Mouse (Mus musculus): ENCODE measurements at regions not wholly inside any gene's neighbourhood (a gene's known extent, or its start where the extent isn't known, plus 50 kb on each side); places are given as distances from the start of the nearest gene placed in this dataset.

GRCm38 (mm10) chr12:9355512-9355911, 214.4 kb upstream of the Osr1 start:
- no peak overlapping the region for H3K4me2 ChIP-seq (ENCODE audit: low read depth, low read length)
- 82% methylated on average over 4 of the region's 4 CpGs for WGBS
- no peak overlapping the region for H3K27ac ChIP-seq (replicated peaks; ENCODE audit: low read depth, low read length)
- H3K4me1 ChIP-seq (ENCODE audit: control insufficient read depth, insufficient read depth, low read length) = peaks cover 8% of the 10 kb centered on the region; the same call in 1 of the 2 replicates
- no peaks in the 10 kb centered on the region for H3K27me3 ChIP-seq (replicated peaks; ENCODE audit: control insufficient read depth, insufficient read depth, low read length)
- ATAC-seq (ENCODE audit: low read depth) (no peak), DNase-seq (ENCODE audit: low spot score) (no peak)
- H3K9me3 ChIP-seq (ENCODE audit: control insufficient read depth, low read length) = no peaks in the 10 kb centered on the region
- H3K36me3 ChIP-seq (ENCODE audit: control insufficient read depth, insufficient read depth, low read length) = no peaks in the 10 kb centered on the region
- H3K4me3 ChIP-seq (ENCODE audit: low read depth, low read length) = no peak overlapping the region
- no peak overlapping the region for H3K9ac ChIP-seq (ENCODE audit: low read depth, low read length)

- DNase-seq (ENCODE audit: low spot score) (peak; percentile 69), ATAC-seq (ENCODE audit: low read depth) (no peak)
- Histone ChIP-seq H3K9ac (ENCODE audit: low read depth, low read length) (no peak overlapping the region), H3K4me2 (ENCODE audit: low read depth, low read length) (no peak overlapping the region), H3K9me3 (ENCODE audit: control insufficient read depth, low read length) (no peaks in the 10 kb centered on the region), H3K4me1 (ENCODE audit: control insufficient read depth, insufficient read depth, low read length) (peaks cover 8% of the 10 kb centered on the region; the same call in 1 of the 2 replicates), H3K27me3 (replicated peaks; ENCODE audit: control insufficient read depth, insufficient read depth, low read length) (no peaks in the 10 kb centered on the region), H3K27ac (replicated peaks; ENCODE audit: low read depth, low read length) (no peak overlapping the region), H3K4me3 (ENCODE audit: low read depth, low read length) (no peak overlapping the region), H3K36me3 (ENCODE audit: control insufficient read depth, insufficient read depth, low read length) (no peaks in the 10 kb centered on the region)
- 64% methylated on average over 5 of the region's 5 CpGs for WGBS
Observed at GRCm38 (mm10) chr12:9357856-9358255, 212.1 kb upstream of the Osr1 start.

GRCm38 (mm10) chr12:9358872-9359271, 211.0 kb upstream of the Osr1 start:
- H3K9ac ChIP-seq (ENCODE audit: low read depth, low read length) = no peak overlapping the region
- ATAC-seq (ENCODE audit: low read depth) = no peak
- WGBS = 33% methylated on average over 8 of the region's 8 CpGs

GRCm38 (mm10) chr12:9365931-9366330, 204.0 kb upstream of the Osr1 start:
- Histone ChIP-seq H3K9me3 (ENCODE audit: control insufficient read depth, low read length) (no peaks in the 10 kb centered on the region), H3K4me1 (ENCODE audit: control insufficient read depth, insufficient read depth, low read length) (no peaks in the 10 kb centered on the region), H3K27ac (replicated peaks; ENCODE audit: low read depth, low read length) (no peak overlapping the region), H3K36me3 (ENCODE audit: control insufficient read depth, insufficient read depth, low read length) (no peaks in the 10 kb centered on the region), H3K27me3 (replicated peaks; ENCODE audit: control insufficient read depth, insufficient read depth, low read length) (no peaks in the 10 kb centered on the region), H3K4me2 (ENCODE audit: low read depth, low read length) (no peak overlapping the region), H3K4me3 (ENCODE audit: low read depth, low read length) (no peak overlapping the region), H3K9ac (ENCODE audit: low read depth, low read length) (no peak overlapping the region)
- 67% methylated on average over 1 of the region's 1 CpGs for WGBS
- DNase-seq (ENCODE audit: low spot score) (no peak), ATAC-seq (ENCODE audit: low read depth) (no peak)

More at GRCm38 (mm10) chr12:9358872-9359271, 211.0 kb upstream of the Osr1 start:
- Histone ChIP-seq H3K4me1 (ENCODE audit: control insufficient read depth, insufficient read depth, low read length) (peaks cover 8% of the 10 kb centered on the region; the same call in 1 of the 2 replicates), H3K36me3 (ENCODE audit: control insufficient read depth, insufficient read depth, low read length) (no peaks in the 10 kb centered on the region), H3K9me3 (ENCODE audit: control insufficient read depth, low read length) (no peaks in the 10 kb centered on the region), H3K4me3 (ENCODE audit: low read depth, low read length) (no peak overlapping the region), H3K27me3 (replicated peaks; ENCODE audit: control insufficient read depth, insufficient read depth, low read length) (no peaks in the 10 kb centered on the region), H3K27ac (replicated peaks; ENCODE audit: low read depth, low read length) (no peak overlapping the region), H3K4me2 (ENCODE audit: low read depth, low read length) (no peak overlapping the region)
- peak; percentile 36 for DNase-seq (ENCODE audit: low spot score)

GRCm38 (mm10) chr12:9368682-9369081, 201.2 kb upstream of the Osr1 start:
- Histone ChIP-seq H3K4me2 (ENCODE audit: low read depth, low read length) (no peak overlapping the region), H3K4me1 (ENCODE audit: control insufficient read depth, insufficient read depth, low read length) (no peaks in the 10 kb centered on the region), H3K27ac (replicated peaks; ENCODE audit: low read depth, low read length) (no peak overlapping the region), H3K27me3 (replicated peaks; ENCODE audit: control insufficient read depth, insufficient read depth, low read length) (no peaks in the 10 kb centered on the region), H3K9ac (ENCODE audit: low read depth, low read length) (no peak overlapping the region), H3K36me3 (ENCODE audit: control insufficient read depth, insufficient read depth, low read length) (no peaks in the 10 kb centered on the region), H3K9me3 (ENCODE audit: control insufficient read depth, low read length) (no peaks in the 10 kb centered on the region), H3K4me3 (ENCODE audit: low read depth, low read length) (no peak overlapping the region)
- WGBS = 59% methylated on average over 5 of the region's 5 CpGs
- DNase-seq (ENCODE audit: low spot score) (no peak), ATAC-seq (ENCODE audit: low read depth) (no peak)

- ATAC-seq (ENCODE audit: low read depth) = no peak
- no peak overlapping the region for H3K27ac ChIP-seq (replicated peaks; ENCODE audit: low read depth, low read length)
- H3K4me1 ChIP-seq (ENCODE audit: control insufficient read depth, insufficient read depth, low read length) = 0 out of 2 replicates have a peak, but pooled peaks cover 5% of the 10 kb centered on the region
- H3K9me3 ChIP-seq (ENCODE audit: control insufficient read depth, low read length) = no peaks in the 10 kb centered on the region
- no peaks in the 10 kb centered on the region for H3K36me3 ChIP-seq (ENCODE audit: control insufficient read depth, insufficient read depth, low read length)
- H3K9ac ChIP-seq (ENCODE audit: low read depth, low read length) = no peak overlapping the region
- 55% methylated on average over 3 of the region's 3 CpGs for WGBS
- H3K4me2 ChIP-seq (ENCODE audit: low read depth, low read length) = no peak overlapping the region
- H3K27me3 ChIP-seq (replicated peaks; ENCODE audit: control insufficient read depth, insufficient read depth, low read length) = no peaks in the 10 kb centered on the region
- no peak overlapping the region for H3K4me3 ChIP-seq (ENCODE audit: low read depth, low read length)
- DNase-seq (ENCODE audit: low spot score) = peak; percentile 36
Observed at GRCm38 (mm10) chr12:9401956-9402355, 168.0 kb upstream of the Osr1 start.

- Histone ChIP-seq H3K9ac (ENCODE audit: low read depth, low read length) (no peak overlapping the region), H3K27me3 (replicated peaks; ENCODE audit: control insufficient read depth, insufficient read depth, low read length) (no peaks in the 10 kb centered on the region), H3K27ac (replicated peaks; ENCODE audit: low read depth, low read length) (peak overlapping the region; percentile 13; the same call in 1 of the 2 replicates), H3K4me3 (ENCODE audit: low read depth, low read length) (no peak overlapping the region), H3K4me1 (ENCODE audit: control insufficient read depth, insufficient read depth, low read length) (0 out of 2 replicates have a peak, but pooled peaks cover 5% of the 10 kb centered on the region), H3K9me3 (ENCODE audit: control insufficient read depth, low read length) (no peaks in the 10 kb centered on the region), H3K36me3 (ENCODE audit: control insufficient read depth, insufficient read depth, low read length) (no peaks in the 10 kb centered on the region), H3K4me2 (ENCODE audit: low read depth, low read length) (no peak overlapping the region)
- WGBS = 45% methylated on average over 7 of the region's 7 CpGs
- DNase-seq (ENCODE audit: low spot score) (peak; percentile 64), ATAC-seq (ENCODE audit: low read depth) (no peak)
Observed at GRCm38 (mm10) chr12:9404981-9405380, 164.9 kb upstream of the Osr1 start.

- H3K27ac ChIP-seq (replicated peaks; ENCODE audit: low read depth, low read length) = no peak overlapping the region
- no peaks in the 10 kb centered on the region for H3K36me3 ChIP-seq (ENCODE audit: control insufficient read depth, insufficient read depth, low read length)
- no peaks in the 10 kb centered on the region for H3K9me3 ChIP-seq (ENCODE audit: control insufficient read depth, low read length)
- H3K4me3 ChIP-seq (ENCODE audit: low read depth, low read length) = no peak overlapping the region
- no peak overlapping the region for H3K9ac ChIP-seq (ENCODE audit: low read depth, low read length)
- H3K4me1 ChIP-seq (ENCODE audit: control insufficient read depth, insufficient read depth, low read length) = no peaks in the 10 kb centered on the region
- no peaks in the 10 kb centered on the region for H3K27me3 ChIP-seq (replicated peaks; ENCODE audit: control insufficient read depth, insufficient read depth, low read length)
- ATAC-seq (ENCODE audit: low read depth) = no peak
- no peak overlapping the region for H3K4me2 ChIP-seq (ENCODE audit: low read depth, low read length)
- no peak for DNase-seq (ENCODE audit: low spot score)
- 67% methylated on average over 3 of the region's 3 CpGs for WGBS
Observed at GRCm38 (mm10) chr12:9419311-9419710, 150.6 kb upstream of the Osr1 start.

GRCm38 (mm10) chr12:9430656-9431055, 139.3 kb upstream of the Osr1 start:
- H3K27me3 ChIP-seq (replicated peaks; ENCODE audit: control insufficient read depth, insufficient read depth, low read length) = no peaks in the 10 kb centered on the region
- H3K9me3 ChIP-seq (ENCODE audit: control insufficient read depth, low read length) = no peaks in the 10 kb centered on the region
- DNase-seq (ENCODE audit: low spot score) (no peak), ATAC-seq (ENCODE audit: low read depth) (no peak)
- no peaks in the 10 kb centered on the region for H3K36me3 ChIP-seq (ENCODE audit: control insufficient read depth, insufficient read depth, low read length)
- H3K4me3 ChIP-seq (ENCODE audit: low read depth, low read length) = no peak overlapping the region
- H3K27ac ChIP-seq (replicated peaks; ENCODE audit: low read depth, low read length) = no peak overlapping the region
- no peak overlapping the region for H3K4me2 ChIP-seq (ENCODE audit: low read depth, low read length)
- 70% methylated on average over 3 of the region's 3 CpGs for WGBS
- no peaks in the 10 kb centered on the region for H3K4me1 ChIP-seq (ENCODE audit: control insufficient read depth, insufficient read depth, low read length)
- no peak overlapping the region for H3K9ac ChIP-seq (ENCODE audit: low read depth, low read length)

All from embryonic facial prominence, embryonic 14.5 days (tissue).